Mouse (Mus musculus): ENCODE data around the gene Nr6a1. TPM values are rescaled to one million over a fixed set of nuclear protein-coding genes. Genes with fewer than 3 reads are reported as not detected.

Gene Nr6a1
- polyA plus RNA-seq, 1 experiment from 2014 or later: 1.7 TPM

Other genes starting within 250 kb of the Nr6a1 start
- 0.05 and 1.1 TPM in 2 replicates for gene Nr5a1, start 213.1 kb downstream of the Nr6a1 start, polyA plus RNA-seq (2015; fragmentation: Nextera tagmentation; extraction: Ambion mirVana)
- 2.3 and 2.5 TPM in 2 replicates for gene Olfml2a, start 4.3 kb upstream of the Nr6a1 start, polyA plus RNA-seq (2015; fragmentation: Nextera tagmentation; extraction: Ambion mirVana)
- gene Wdr38, start 69.8 kb upstream of the Nr6a1 start, polyA plus RNA-seq (2015; fragmentation: Nextera tagmentation; extraction: Ambion mirVana): 1.3 and 1.4 TPM in 2 replicates
- gene Arpc5l, start 77.7 kb upstream of the Nr6a1 start, polyA plus RNA-seq (2015; fragmentation: Nextera tagmentation; extraction: Ambion mirVana): 107 and 111 TPM in 2 replicates
- 888 and 1,051 TPM in 2 replicates for gene Rpl35, start 77.9 kb upstream of the Nr6a1 start, polyA plus RNA-seq (2015; fragmentation: Nextera tagmentation; extraction: Ambion mirVana)
- 28.5 and 28.9 TPM in 2 replicates for gene Golga1, start 137.9 kb upstream of the Nr6a1 start, polyA plus RNA-seq (2015; fragmentation: Nextera tagmentation; extraction: Ambion mirVana)